Mouse (Mus musculus): ENCODE measurements around the gene Lrrfip1. TPM values are rescaled to one million over a fixed set of nuclear protein-coding genes. Genes with fewer than 3 reads are reported as not detected.

The Lrrfip1 gene
- polyA plus RNA-seq, 1 experiment from 2014 or later: 58.6 TPM

DNA sequence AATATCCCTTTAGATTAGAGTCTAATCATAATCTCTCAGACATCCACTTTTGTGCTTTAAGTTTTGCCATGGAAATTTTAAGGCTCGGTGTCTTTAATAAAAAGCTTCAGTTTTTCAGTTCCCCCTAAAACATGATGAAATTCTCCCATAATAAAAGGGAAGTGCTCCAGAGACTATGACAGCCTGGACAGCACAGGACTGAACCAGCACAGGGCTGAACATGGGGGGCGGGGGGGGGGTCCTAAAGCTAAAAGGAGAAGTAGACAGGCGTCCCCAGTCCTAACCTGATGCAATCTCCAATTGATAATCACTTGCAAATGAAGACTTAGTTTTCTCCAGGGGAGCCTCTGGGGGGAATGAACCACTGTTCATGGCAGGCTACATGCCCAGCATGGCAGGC is 36.0 kb downstream of the Lrrfip1 start:
- no peaks in the 10 kb centered on the region for H3K9me3 ChIP-seq (ENCODE audit: control insufficient read depth, low read length)
- no peaks in the 10 kb centered on the region for H3K36me3 ChIP-seq (ENCODE audit: control insufficient read depth, insufficient read depth, low read length)
- H3K27ac ChIP-seq (replicated peaks; ENCODE audit: low read depth, low read length): no peak overlapping the region
- H3K4me3 ChIP-seq (ENCODE audit: low read depth, low read length): no peak overlapping the region
- no peak overlapping the region for H3K4me2 ChIP-seq (ENCODE audit: low read depth, low read length)
- no peak for DNase-seq (ENCODE audit: low spot score)
- 84% methylated on average over 3 of the region's 3 CpGs for WGBS
- H3K9ac ChIP-seq (ENCODE audit: low read depth, low read length): no peak overlapping the region
- H3K27me3 ChIP-seq (replicated peaks; ENCODE audit: control insufficient read depth, insufficient read depth, low read length): no peaks in the 10 kb centered on the region
- H3K4me1 ChIP-seq (ENCODE audit: control insufficient read depth, insufficient read depth, low read length): peaks cover 6% of the 10 kb centered on the region; the same call in 1 of the 2 replicates
- no peak for ATAC-seq (ENCODE audit: low read depth)

- no peaks in the 10 kb centered on the region for H3K9me3 ChIP-seq (ENCODE audit: control insufficient read depth, low read length)
- no peak overlapping the region for H3K4me3 ChIP-seq (ENCODE audit: low read depth, low read length)
- ATAC-seq (ENCODE audit: low read depth) (no peak), DNase-seq (ENCODE audit: low spot score) (no peak)
- 77% methylated on average over 2 of the region's 2 CpGs for WGBS
- H3K4me2 ChIP-seq (ENCODE audit: low read depth, low read length): no peak overlapping the region
- no peak overlapping the region for H3K9ac ChIP-seq (ENCODE audit: low read depth, low read length)
- no peaks in the 10 kb centered on the region for H3K27me3 ChIP-seq (replicated peaks; ENCODE audit: control insufficient read depth, insufficient read depth, low read length)
- no peak overlapping the region for H3K27ac ChIP-seq (replicated peaks; ENCODE audit: low read depth, low read length)
- peaks cover 13% of the 10 kb centered on the region for H3K4me1 ChIP-seq (ENCODE audit: control insufficient read depth, insufficient read depth, low read length)
- H3K36me3 ChIP-seq (ENCODE audit: control insufficient read depth, insufficient read depth, low read length): no peaks in the 10 kb centered on the region
Measured at GRCm38 (mm10) chr1:91035266-91035665, 36.7 kb downstream of the Lrrfip1 start.

DNA sequence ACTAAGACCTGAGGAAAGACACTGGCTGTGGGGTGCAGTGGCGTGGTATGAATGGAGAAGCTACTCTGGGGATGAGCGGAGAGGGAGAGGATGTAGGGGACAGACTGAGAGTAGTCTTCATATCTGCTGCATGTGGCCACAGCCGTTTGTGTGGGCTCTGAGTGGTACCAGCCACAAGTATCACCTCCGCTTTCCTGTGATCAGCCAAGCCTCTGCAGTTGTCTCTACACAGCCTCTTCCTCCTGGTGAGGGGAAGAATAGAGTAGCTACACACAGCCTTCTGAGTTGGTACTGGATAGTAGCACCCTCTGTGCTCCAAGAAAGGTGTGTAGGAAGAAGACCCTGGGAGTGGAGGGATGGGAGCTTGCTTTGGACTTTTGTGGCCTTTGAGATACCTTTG is 38.7 kb downstream of the Lrrfip1 start:
- no peak for DNase-seq (ENCODE audit: low spot score)
- Histone ChIP-seq H3K4me1 (ENCODE audit: control insufficient read depth, insufficient read depth, low read length) (peaks cover 14% of the 10 kb centered on the region), H3K4me2 (ENCODE audit: low read depth, low read length) (no peak overlapping the region), H3K27ac (replicated peaks; ENCODE audit: low read depth, low read length) (no peak overlapping the region), H3K4me3 (ENCODE audit: low read depth, low read length) (no peak overlapping the region), H3K27me3 (replicated peaks; ENCODE audit: control insufficient read depth, insufficient read depth, low read length) (no peaks in the 10 kb centered on the region), H3K36me3 (ENCODE audit: control insufficient read depth, insufficient read depth, low read length) (no peaks in the 10 kb centered on the region), H3K9ac (ENCODE audit: low read depth, low read length) (no peak overlapping the region), H3K9me3 (ENCODE audit: control insufficient read depth, low read length) (no peaks in the 10 kb centered on the region)
- ATAC-seq (ENCODE audit: low read depth): no peak
- 88% methylated on average over 4 of the region's 4 CpGs for WGBS

DNA sequence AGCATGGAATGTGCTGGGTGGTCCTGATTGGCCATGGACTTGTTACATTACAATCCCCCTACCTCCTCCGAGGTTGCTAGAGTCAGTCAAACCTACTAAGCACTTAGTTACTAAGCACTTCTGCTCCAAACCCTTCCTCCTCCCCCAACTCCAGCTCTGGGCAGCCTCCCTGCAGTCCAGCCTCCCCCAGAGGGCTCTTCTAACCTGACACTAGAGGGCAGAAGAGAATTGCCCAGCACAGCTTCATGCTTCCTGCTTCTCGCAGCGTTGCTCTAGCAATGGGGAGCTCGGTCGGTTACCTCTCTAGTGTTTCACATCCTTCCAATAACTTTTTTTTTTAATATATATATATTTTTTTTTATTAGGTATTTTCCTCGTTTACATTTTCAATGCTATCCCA is 39.5 kb downstream of the Lrrfip1 start:
- WGBS: 69% methylated on average over 6 of the region's 6 CpGs
- Histone ChIP-seq H3K9ac (ENCODE audit: low read depth, low read length) (no peak overlapping the region), H3K4me1 (ENCODE audit: control insufficient read depth, insufficient read depth, low read length) (peaks cover 18% of the 10 kb centered on the region), H3K27ac (replicated peaks; ENCODE audit: low read depth, low read length) (no peak overlapping the region), H3K9me3 (ENCODE audit: control insufficient read depth, low read length) (no peaks in the 10 kb centered on the region), H3K4me3 (ENCODE audit: low read depth, low read length) (no peak overlapping the region), H3K36me3 (ENCODE audit: control insufficient read depth, insufficient read depth, low read length) (no peaks in the 10 kb centered on the region), H3K27me3 (replicated peaks; ENCODE audit: control insufficient read depth, insufficient read depth, low read length) (no peaks in the 10 kb centered on the region), H3K4me2 (ENCODE audit: low read depth, low read length) (no peak overlapping the region)
- DNase-seq (ENCODE audit: low spot score) (no peak), ATAC-seq (ENCODE audit: low read depth) (no peak)

DNA sequence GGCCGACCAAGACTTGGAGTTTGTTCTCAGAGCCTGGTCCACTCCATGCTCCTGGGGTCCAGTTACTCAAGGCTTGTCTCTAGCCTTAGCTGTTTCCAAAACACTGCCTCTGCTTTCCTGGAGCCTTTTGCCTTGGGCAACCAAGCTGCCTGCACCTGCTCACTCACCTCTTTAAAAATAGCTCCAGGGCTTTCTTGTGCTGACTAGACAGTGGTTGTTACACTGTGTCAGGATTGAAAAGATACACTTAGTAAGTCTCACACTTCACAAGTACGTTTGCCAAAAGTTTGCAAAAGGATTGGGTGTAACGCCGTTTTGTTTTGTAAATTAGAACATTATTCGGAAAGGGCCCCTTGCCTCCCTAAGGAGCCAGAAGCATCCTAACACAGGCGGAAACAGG is 40.0 kb downstream of the Lrrfip1 start:
- 35% methylated on average over 6 of the region's 6 CpGs for WGBS
- Histone ChIP-seq H3K27ac (replicated peaks; ENCODE audit: low read depth, low read length) (no peak overlapping the region), H3K4me1 (ENCODE audit: control insufficient read depth, insufficient read depth, low read length) (peaks cover 21% of the 10 kb centered on the region), H3K36me3 (ENCODE audit: control insufficient read depth, insufficient read depth, low read length) (no peaks in the 10 kb centered on the region), H3K9ac (ENCODE audit: low read depth, low read length) (no peak overlapping the region), H3K4me2 (ENCODE audit: low read depth, low read length) (no peak overlapping the region), H3K27me3 (replicated peaks; ENCODE audit: control insufficient read depth, insufficient read depth, low read length) (no peaks in the 10 kb centered on the region), H3K4me3 (ENCODE audit: low read depth, low read length) (no peak overlapping the region), H3K9me3 (ENCODE audit: control insufficient read depth, low read length) (no peaks in the 10 kb centered on the region)
- DNase-seq (ENCODE audit: low spot score) (no peak), ATAC-seq (ENCODE audit: low read depth) (0 out of 2 replicates have a peak, but pooled peaks have one; percentile 50)

- Histone ChIP-seq H3K27me3 (replicated peaks; ENCODE audit: control insufficient read depth, insufficient read depth, low read length) (no peaks in the 10 kb centered on the region), H3K27ac (replicated peaks; ENCODE audit: low read depth, low read length) (no peak overlapping the region), H3K36me3 (ENCODE audit: control insufficient read depth, insufficient read depth, low read length) (no peaks in the 10 kb centered on the region), H3K4me3 (ENCODE audit: low read depth, low read length) (no peak overlapping the region), H3K4me1 (ENCODE audit: control insufficient read depth, insufficient read depth, low read length) (peaks cover 21% of the 10 kb centered on the region), H3K9me3 (ENCODE audit: control insufficient read depth, low read length) (no peaks in the 10 kb centered on the region), H3K4me2 (ENCODE audit: low read depth, low read length) (no peak overlapping the region), H3K9ac (ENCODE audit: low read depth, low read length) (no peak overlapping the region)
- DNase-seq (ENCODE audit: low spot score) (no peak), ATAC-seq (ENCODE audit: low read depth) (no peak)
- WGBS: 80% methylated on average over 5 of the region's 5 CpGs
Measured at GRCm38 (mm10) chr1:91041605-91042004, 43.1 kb downstream of the Lrrfip1 start.

DNA sequence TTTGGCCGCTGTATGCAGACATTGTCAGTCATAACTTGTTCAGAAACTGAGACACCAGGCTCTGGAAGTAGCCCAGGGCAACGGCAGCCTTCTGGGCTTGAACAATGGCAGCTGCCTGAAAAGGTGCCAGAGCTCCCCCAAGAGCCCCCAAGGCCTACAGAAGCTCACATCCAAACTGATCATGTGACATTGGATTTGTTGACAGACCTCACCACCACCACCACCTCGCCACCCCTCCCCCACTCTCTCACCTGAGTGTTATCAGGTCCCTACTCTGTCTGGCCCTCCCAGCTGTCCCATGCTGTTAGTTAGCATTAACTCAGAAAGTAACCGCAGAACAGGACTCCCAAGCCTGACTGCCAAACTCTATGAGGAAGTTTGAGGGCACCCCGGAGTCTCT is 44.7 kb downstream of the Lrrfip1 start:
- 50% methylated on average over 5 of the region's 5 CpGs for WGBS
- Histone ChIP-seq H3K27me3 (replicated peaks; ENCODE audit: control insufficient read depth, insufficient read depth, low read length) (no peaks in the 10 kb centered on the region), H3K27ac (replicated peaks; ENCODE audit: low read depth, low read length) (no peak overlapping the region; the same call in 1 of the 2 replicates), H3K36me3 (ENCODE audit: control insufficient read depth, insufficient read depth, low read length) (no peaks in the 10 kb centered on the region), H3K4me2 (ENCODE audit: low read depth, low read length) (no peak overlapping the region), H3K4me1 (ENCODE audit: control insufficient read depth, insufficient read depth, low read length) (peaks cover 21% of the 10 kb centered on the region), H3K9ac (ENCODE audit: low read depth, low read length) (no peak overlapping the region), H3K4me3 (ENCODE audit: low read depth, low read length) (no peak overlapping the region), H3K9me3 (ENCODE audit: control insufficient read depth, low read length) (no peaks in the 10 kb centered on the region)
- peak; percentile 59 for DNase-seq (ENCODE audit: low spot score)
- ATAC-seq (ENCODE audit: low read depth): peak; percentile 24; the same call in 1 of the 2 replicates

DNA sequence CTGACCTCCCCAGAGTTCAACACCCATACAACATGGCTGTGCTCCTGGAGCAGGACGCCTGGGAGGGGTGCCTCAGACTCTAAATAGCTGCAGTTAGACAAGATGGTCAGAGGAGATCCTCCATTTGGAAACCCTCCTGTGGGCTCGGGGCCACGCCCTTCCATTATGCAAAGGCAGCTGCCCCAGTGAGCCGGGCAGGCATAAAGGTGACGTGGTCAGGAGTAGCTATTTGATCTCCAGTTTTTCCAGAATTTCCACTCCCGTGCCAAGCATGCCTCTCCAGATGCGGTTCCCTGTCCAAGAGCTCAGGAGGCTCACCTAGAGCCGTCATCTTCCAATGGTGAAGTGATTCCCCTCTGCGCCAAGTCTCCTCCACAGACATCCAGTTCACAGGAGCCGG is 45.6 kb downstream of the Lrrfip1 start:
- WGBS: 81% methylated on average over 10 of the region's 10 CpGs
- Histone ChIP-seq H3K4me1 (ENCODE audit: control insufficient read depth, insufficient read depth, low read length) (peaks cover 19% of the 10 kb centered on the region), H3K4me3 (ENCODE audit: low read depth, low read length) (no peak overlapping the region), H3K27me3 (replicated peaks; ENCODE audit: control insufficient read depth, insufficient read depth, low read length) (no peaks in the 10 kb centered on the region), H3K36me3 (ENCODE audit: control insufficient read depth, insufficient read depth, low read length) (no peaks in the 10 kb centered on the region), H3K27ac (replicated peaks; ENCODE audit: low read depth, low read length) (no peak overlapping the region), H3K9me3 (ENCODE audit: control insufficient read depth, low read length) (no peaks in the 10 kb centered on the region), H3K4me2 (ENCODE audit: low read depth, low read length) (no peak overlapping the region), H3K9ac (ENCODE audit: low read depth, low read length) (no peak overlapping the region)
- ATAC-seq (ENCODE audit: low read depth) (no peak), DNase-seq (ENCODE audit: low spot score) (no peak)

GRCm38 (mm10) chr1:91044648-91045047 is 46.1 kb downstream of the Lrrfip1 start:
- Histone ChIP-seq H3K36me3 (ENCODE audit: control insufficient read depth, insufficient read depth, low read length) (no peaks in the 10 kb centered on the region), H3K4me2 (ENCODE audit: low read depth, low read length) (no peak overlapping the region), H3K4me1 (ENCODE audit: control insufficient read depth, insufficient read depth, low read length) (peaks cover 15% of the 10 kb centered on the region), H3K4me3 (ENCODE audit: low read depth, low read length) (no peak overlapping the region), H3K9me3 (ENCODE audit: control insufficient read depth, low read length) (no peaks in the 10 kb centered on the region), H3K27ac (replicated peaks; ENCODE audit: low read depth, low read length) (no peak overlapping the region), H3K27me3 (replicated peaks; ENCODE audit: control insufficient read depth, insufficient read depth, low read length) (no peaks in the 10 kb centered on the region), H3K9ac (ENCODE audit: low read depth, low read length) (no peak overlapping the region)
- WGBS: 69% methylated on average over 3 of the region's 3 CpGs
- ATAC-seq (ENCODE audit: low read depth) (no peak), DNase-seq (ENCODE audit: low spot score) (no peak)
